Mouse (Mus musculus): ENCODE data around the gene Klhdc1. TPM values are rescaled to one million over a fixed set of nuclear protein-coding genes. Genes with fewer than 3 reads are reported as not detected.
A peak's percentile ranks its signal among the peaks of the same experiment; 100 is the strongest.

Klhdc1 gene
- polyA plus RNA-seq, 1 experiment = 1.8 TPM

DNA sequence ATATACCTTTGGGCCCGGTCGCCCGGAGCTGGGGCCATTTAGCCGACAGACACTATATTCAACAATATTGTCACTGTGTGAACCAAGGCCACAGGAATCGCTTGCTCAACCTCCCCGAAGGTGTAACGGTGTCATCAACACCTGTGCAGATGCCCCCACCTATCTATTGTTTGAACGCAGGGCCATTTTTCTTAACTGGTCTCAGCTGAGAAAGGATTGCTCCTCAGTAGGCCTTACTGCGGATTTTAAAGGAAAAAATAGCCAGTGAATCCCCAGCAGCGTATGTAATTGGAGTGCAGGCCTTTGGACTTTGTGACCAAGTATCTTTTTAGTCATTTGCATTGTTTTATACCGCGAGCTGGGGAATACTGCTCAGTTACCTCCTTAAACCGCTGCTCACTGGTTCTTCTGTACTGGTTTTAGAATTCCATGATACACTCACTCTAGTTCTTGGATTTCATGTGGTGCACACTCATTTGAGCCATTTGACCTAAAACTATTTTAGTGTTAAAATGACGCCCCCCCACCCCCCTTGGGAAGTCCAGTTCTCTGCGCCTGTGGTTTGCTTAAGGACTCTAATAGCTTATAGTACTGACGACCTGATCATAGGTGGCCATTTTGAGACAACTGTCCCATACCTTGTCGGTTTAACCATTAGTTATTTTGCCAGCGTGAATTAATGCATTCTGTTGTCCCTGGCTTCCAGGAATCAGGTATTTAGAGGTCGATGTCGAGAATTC, 56.6 kb downstream of the Klhdc1 start:
- H3K79me2 ChIP-seq (ENCODE audit: control insufficient read depth, insufficient read depth) = peaks cover 48% of the 10 kb centered on the region
- peak overlapping the region; percentile 95 for H3ac ChIP-seq (ENCODE audit: control insufficient read depth, insufficient read length, low read depth)
- H3K27me3 ChIP-seq (ENCODE audit: control insufficient read depth, insufficient read depth, insufficient read length) = no peaks in the 10 kb centered on the region
- peaks cover 14% of the 10 kb centered on the region for H3K36me3 ChIP-seq (ENCODE audit: control insufficient read depth, insufficient read depth)
- peak overlapping the region; percentile 89 for H3K4me3 ChIP-seq (ENCODE audit: insufficient read depth, poor library complexity, severe bottlenecking)
- TF ChIP-seq FOSL1 (IDR thresholded peaks at IDR 0.05; ENCODE audit: insufficient read depth, low read length, poor library complexity, severe bottlenecking) (no peak), USF1 (IDR thresholded peaks at IDR 0.05; ENCODE audit: low read depth) (no peak), MYOG (IDR thresholded peaks at IDR 0.05; ENCODE audit: control insufficient read depth, extremely low read depth, insufficient read length) (no peak), CTCF (IDR thresholded peaks at IDR 0.05; ENCODE audit: control insufficient read depth, insufficient read depth, insufficient read length) (no peak), MYOD1 (IDR thresholded peaks at IDR 0.05; ENCODE audit: control insufficient read depth, insufficient read length, low read depth) (no peak), CEBPB (IDR thresholded peaks at IDR 0.05; ENCODE audit: low read depth) (no peak), MAX (IDR thresholded peaks at IDR 0.05) (no peak)
- H3K79me3 ChIP-seq (ENCODE audit: low read depth) = peaks cover 30% of the 10 kb centered on the region

DNA sequence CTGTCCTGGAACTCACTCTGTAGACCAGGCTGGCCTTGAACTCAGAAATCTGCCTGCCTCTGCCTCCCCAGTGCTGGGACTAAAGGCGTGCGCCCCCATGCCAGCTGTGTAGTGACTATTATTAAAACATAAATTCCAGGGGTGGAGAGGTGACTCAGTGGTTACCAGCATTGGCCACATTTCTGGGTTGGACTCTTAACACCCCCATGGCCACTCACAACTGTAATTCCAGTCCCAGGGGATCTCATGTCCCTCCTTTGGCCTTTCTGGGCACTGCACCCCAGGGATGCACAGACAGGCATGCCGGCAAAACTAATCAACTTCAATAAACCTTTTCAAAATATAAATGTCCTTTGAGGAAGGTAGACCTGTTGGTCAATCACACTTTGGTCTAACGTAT, 57.3 kb downstream of the Klhdc1 start:
- H3K27me3 ChIP-seq (ENCODE audit: control insufficient read depth, insufficient read depth, insufficient read length) = no peaks in the 10 kb centered on the region
- TF ChIP-seq CEBPB (IDR thresholded peaks at IDR 0.05; ENCODE audit: low read depth) (no peak), CTCF (IDR thresholded peaks at IDR 0.05; ENCODE audit: control insufficient read depth, insufficient read depth, insufficient read length) (no peak), USF1 (IDR thresholded peaks at IDR 0.05; ENCODE audit: low read depth) (no peak), FOSL1 (IDR thresholded peaks at IDR 0.05; ENCODE audit: insufficient read depth, low read length, poor library complexity, severe bottlenecking) (no peak), MAX (IDR thresholded peaks at IDR 0.05) (no peak), MYOG (IDR thresholded peaks at IDR 0.05; ENCODE audit: control insufficient read depth, extremely low read depth, insufficient read length) (no peak)
- H3K79me2 ChIP-seq (ENCODE audit: control insufficient read depth, insufficient read depth) = peaks cover 48% of the 10 kb centered on the region
- H3ac ChIP-seq (ENCODE audit: control insufficient read depth, insufficient read length, low read depth) = no peak overlapping the region
- H3K79me3 ChIP-seq (ENCODE audit: low read depth) = peaks cover 30% of the 10 kb centered on the region
- H3K36me3 ChIP-seq (ENCODE audit: control insufficient read depth, insufficient read depth) = peaks cover 17% of the 10 kb centered on the region
- H3K4me3 ChIP-seq (ENCODE audit: insufficient read depth, poor library complexity, severe bottlenecking) = no peak overlapping the region

DNA sequence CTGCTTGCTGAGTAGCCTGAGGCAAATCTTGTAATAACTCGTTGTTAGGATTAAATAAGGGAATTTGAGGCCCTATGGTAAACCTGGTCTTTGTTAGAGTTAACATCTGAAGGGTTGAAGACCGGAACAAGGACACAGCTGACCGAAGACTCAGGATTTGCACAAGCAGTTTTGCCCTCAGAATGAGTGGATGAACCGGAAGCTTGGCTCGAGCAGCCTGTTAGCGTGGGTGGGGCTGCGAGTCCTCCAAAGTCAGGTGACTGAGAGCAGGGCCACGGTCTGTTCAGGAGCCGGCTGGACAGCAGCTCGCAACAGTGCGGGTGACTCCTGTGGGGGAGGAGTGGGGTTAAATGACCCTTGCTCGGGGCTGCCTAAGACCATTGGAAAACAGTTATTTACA, 58.3 kb downstream of the Klhdc1 start:
- Histone ChIP-seq H3K4me3 (ENCODE audit: insufficient read depth, poor library complexity, severe bottlenecking) (no peak overlapping the region), H3ac (ENCODE audit: control insufficient read depth, insufficient read length, low read depth) (no peak overlapping the region), H3K79me2 (ENCODE audit: control insufficient read depth, insufficient read depth) (peaks cover 48% of the 10 kb centered on the region), H3K27me3 (ENCODE audit: control insufficient read depth, insufficient read depth, insufficient read length) (no peaks in the 10 kb centered on the region), H3K36me3 (ENCODE audit: control insufficient read depth, insufficient read depth) (peaks cover 26% of the 10 kb centered on the region), H3K79me3 (ENCODE audit: low read depth) (peaks cover 30% of the 10 kb centered on the region)
- TF ChIP-seq MAX (IDR thresholded peaks at IDR 0.05) (no peak), CTCF (IDR thresholded peaks at IDR 0.05; ENCODE audit: control insufficient read depth, insufficient read depth, insufficient read length) (no peak), USF1 (IDR thresholded peaks at IDR 0.05; ENCODE audit: low read depth) (no peak), MYOD1 (IDR thresholded peaks at IDR 0.05; ENCODE audit: control insufficient read depth, insufficient read length, low read depth) (no peak), CEBPB (IDR thresholded peaks at IDR 0.05; ENCODE audit: low read depth) (no peak)

DNA sequence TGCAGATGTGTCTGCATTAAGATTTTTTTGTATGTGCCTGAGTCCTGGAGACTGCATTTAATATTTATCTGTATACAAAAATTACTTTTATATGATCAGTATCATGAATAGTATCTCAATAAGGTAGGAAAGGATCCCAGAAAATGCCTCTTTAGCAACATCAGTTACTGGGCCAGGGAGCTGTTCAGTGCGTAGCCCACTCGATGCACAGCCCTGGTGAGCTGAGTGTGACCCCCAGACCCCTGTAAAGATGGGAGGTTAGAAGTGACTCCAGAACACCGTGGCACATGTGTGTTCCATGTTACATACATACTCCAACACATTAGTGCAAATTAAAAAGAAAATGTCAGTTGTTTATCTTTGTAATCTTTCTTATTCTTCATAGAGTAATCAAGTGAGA, 58.9 kb downstream of the Klhdc1 start:
- no peak overlapping the region for H3ac ChIP-seq (ENCODE audit: control insufficient read depth, insufficient read length, low read depth)
- no peaks in the 10 kb centered on the region for H3K27me3 ChIP-seq (ENCODE audit: control insufficient read depth, insufficient read depth, insufficient read length)
- peaks cover 48% of the 10 kb centered on the region for H3K79me2 ChIP-seq (ENCODE audit: control insufficient read depth, insufficient read depth)
- H3K36me3 ChIP-seq (ENCODE audit: control insufficient read depth, insufficient read depth) = peaks cover 31% of the 10 kb centered on the region
- no peak overlapping the region for H3K4me3 ChIP-seq (ENCODE audit: insufficient read depth, poor library complexity, severe bottlenecking)
- no peak for TF ChIP-seq USF1 (IDR thresholded peaks at IDR 0.05; ENCODE audit: low read depth)
- TF ChIP-seq MYOD1 (IDR thresholded peaks at IDR 0.05; ENCODE audit: control insufficient read depth, insufficient read length, low read depth) = no peak
- no peak for TF ChIP-seq MAX (IDR thresholded peaks at IDR 0.05)
- no peak for TF ChIP-seq CTCF (IDR thresholded peaks at IDR 0.05; ENCODE audit: control insufficient read depth, insufficient read depth, insufficient read length)
- TF ChIP-seq MYOG (IDR thresholded peaks at IDR 0.05; ENCODE audit: control insufficient read depth, extremely low read depth, insufficient read length) = no peak
- TF ChIP-seq FOSL1 (IDR thresholded peaks at IDR 0.05; ENCODE audit: insufficient read depth, low read length, poor library complexity, severe bottlenecking) = no peak
- TF ChIP-seq CEBPB (IDR thresholded peaks at IDR 0.05; ENCODE audit: low read depth) = no peak
- peaks cover 30% of the 10 kb centered on the region for H3K79me3 ChIP-seq (ENCODE audit: low read depth)

DNA sequence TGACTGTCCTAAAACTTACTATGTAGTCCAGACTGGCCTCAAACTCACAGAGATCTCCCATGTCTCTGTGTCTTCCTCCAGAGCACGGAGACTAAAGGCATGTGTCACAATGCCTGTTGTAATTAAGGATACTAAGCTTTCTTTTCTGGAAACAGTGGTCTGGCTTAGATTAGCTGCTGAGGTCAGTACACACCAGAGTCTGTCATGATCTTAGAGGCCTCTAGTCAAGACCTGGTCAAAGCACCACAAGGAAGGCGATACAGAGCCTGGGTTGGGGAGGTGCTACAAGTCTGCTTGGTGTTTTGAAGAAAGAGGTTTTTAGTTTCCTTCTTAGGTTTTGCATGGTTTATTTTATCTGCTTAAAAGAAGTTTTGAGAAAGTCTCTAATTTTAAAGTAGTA, 59.4 kb downstream of the Klhdc1 start:
- Histone ChIP-seq H3K4me3 (ENCODE audit: insufficient read depth, poor library complexity, severe bottlenecking) (no peak overlapping the region), H3ac (ENCODE audit: control insufficient read depth, insufficient read length, low read depth) (no peak overlapping the region), H3K27me3 (ENCODE audit: control insufficient read depth, insufficient read depth, insufficient read length) (no peaks in the 10 kb centered on the region), H3K79me3 (ENCODE audit: low read depth) (peaks cover 30% of the 10 kb centered on the region), H3K36me3 (ENCODE audit: control insufficient read depth, insufficient read depth) (peaks cover 37% of the 10 kb centered on the region), H3K79me2 (ENCODE audit: control insufficient read depth, insufficient read depth) (peaks cover 48% of the 10 kb centered on the region)
- TF ChIP-seq FOSL1 (IDR thresholded peaks at IDR 0.05; ENCODE audit: insufficient read depth, low read length, poor library complexity, severe bottlenecking) (no peak), USF1 (IDR thresholded peaks at IDR 0.05; ENCODE audit: low read depth) (no peak), MYOD1 (IDR thresholded peaks at IDR 0.05; ENCODE audit: control insufficient read depth, insufficient read length, low read depth) (no peak), CEBPB (IDR thresholded peaks at IDR 0.05; ENCODE audit: low read depth) (no peak), CTCF (IDR thresholded peaks at IDR 0.05; ENCODE audit: control insufficient read depth, insufficient read depth, insufficient read length) (no peak), MAX (IDR thresholded peaks at IDR 0.05) (no peak), MYOG (IDR thresholded peaks at IDR 0.05; ENCODE audit: control insufficient read depth, extremely low read depth, insufficient read length) (no peak)
